Mouse (Mus musculus) embryonic fibroblast, embryonic 13.5 days (primary cell): ENCODE results near the gene Slc22a23.

Experiments used
- CTCF ChIP-seq: IDR thresholded peaks from 2 replicates; pipeline ENCODE4 v1.5.1; 2011; ENCODE audit warnings: mild to moderate bottlenecking, control low read depth, low read length, moderate library complexity, borderline replicate concordance; ENCODE audit not compliant: insufficient read depth
- POLR2A ChIP-seq: IDR thresholded peaks from 2 replicates; pipeline ENCODE4 v1.6.1; 2011; ENCODE audit warnings: low read depth, mild to moderate bottlenecking, control low read depth, low read length, moderate library complexity

- TF ChIP-seq CTCF (no peak), POLR2A (no peak)
Measured at GRCm38 (mm10) chr13:34299351-34300333, 45.3 kb downstream of the Slc22a23 start.
